Mouse (Mus musculus): ENCODE data around the gene Helz2.

- TF ChIP-seq CTCF (IDR thresholded peaks at IDR 0.05) = no peak
- TF ChIP-seq EP300 (IDR thresholded peaks at IDR 0.05; ENCODE audit: insufficient read depth, low read depth, low read length) = no peak
- no peak for TF ChIP-seq POLR2A (IDR thresholded peaks at IDR 0.05; ENCODE audit: insufficient read depth, low read depth, low read length)
These were observed 63.8 kb downstream of the Helz2 start for GRCm38 (mm10) chr2:181178015-181178414.

Measured in heart, adult 2 months (tissue).